Mouse (Mus musculus) CD4-positive, CD25-positive, alpha-beta regulatory T cell, adult 2 months (primary cell): ENCODE results near the gene Sptb.

ENCODE experiments used
- DNase-seq: peaks from one replicate; pipeline ENCODE4 v3.0.0-alpha.2; 2012; ENCODE audit warnings: low read depth, low spot score

The Sptb gene

GRCm38 (mm10) chr12:76710351-76711100 lies at the start of gene Sptb:
TSS of gene Sptb (minus strand) at chr12:76710547.
- DNase-seq: peak; percentile 50

- peak; percentile 91 for DNase-seq
These were observed 42.4 kb upstream of the Sptb start for GRCm38 (mm10) chr12:76752652-76753318.

- DNase-seq: no peak
These were observed 40.6 kb upstream of the Sptb start for GRCm38 (mm10) chr12:76750866-76751459.

- no peak for DNase-seq
These were observed 17.6 kb upstream of the Sptb start for GRCm38 (mm10) chr12:76727955-76728354.

GRCm38 (mm10) chr12:76722026-76722425 lies 11.7 kb upstream of the Sptb start:
- DNase-seq: no peak

GRCm38 (mm10) chr12:76720572-76720971 lies 10.2 kb upstream of the Sptb start:
- DNase-seq: peak; percentile 41

GRCm38 (mm10) chr12:76718384-76718783 lies 8.0 kb upstream of the Sptb start:
- DNase-seq: no peak

GRCm38 (mm10) chr12:76709795-76710350 lies 474 bp downstream of the Sptb start:
- DNase-seq: peak; percentile 78

- no peak for DNase-seq
These were observed 1.2 kb downstream of the Sptb start for GRCm38 (mm10) chr12:76708956-76709794.

GRCm38 (mm10) chr12:76708181-76708580 lies 2.2 kb downstream of the Sptb start:
- no peak for DNase-seq

- DNase-seq: no peak
These were observed 13.9 kb downstream of the Sptb start for GRCm38 (mm10) chr12:76696380-76696935.

GRCm38 (mm10) chr12:76695773-76696172 lies 14.6 kb downstream of the Sptb start:
- DNase-seq: no peak

GRCm38 (mm10) chr12:76694801-76695505 lies 15.4 kb downstream of the Sptb start:
- peak; percentile 61 for DNase-seq

GRCm38 (mm10) chr12:76687498-76688200 lies 22.7 kb downstream of the Sptb start:
- DNase-seq: no peak

GRCm38 (mm10) chr12:76685647-76686046 lies 24.7 kb downstream of the Sptb start:
- no peak for DNase-seq

- no peak for DNase-seq
These were observed 25.9 kb downstream of the Sptb start for GRCm38 (mm10) chr12:76684493-76684892.

- no peak for DNase-seq
These were observed 28.4 kb downstream of the Sptb start for GRCm38 (mm10) chr12:76681937-76682336.

- DNase-seq: no peak
These were observed 33.3 kb downstream of the Sptb start for GRCm38 (mm10) chr12:76677068-76677467.

GRCm38 (mm10) chr12:76676477-76676876 lies 33.9 kb downstream of the Sptb start:
- DNase-seq: no peak

GRCm38 (mm10) chr12:76675364-76675763 lies 35.0 kb downstream of the Sptb start:
- no peak for DNase-seq
